Mouse (Mus musculus) embryo, embryonic 10.5 days (tissue): ENCODE measurements at regions not wholly inside any gene's neighbourhood (a gene's known extent, or its start where the extent isn't known, plus 50 kb on each side); places are given as distances from the start of the nearest gene placed in this dataset.

Experiments
- DNase-seq: peaks from one replicate; pipeline ENCODE4 v3.0.0-alpha.2; 2015; ENCODE audit warnings: low spot score

DNA sequence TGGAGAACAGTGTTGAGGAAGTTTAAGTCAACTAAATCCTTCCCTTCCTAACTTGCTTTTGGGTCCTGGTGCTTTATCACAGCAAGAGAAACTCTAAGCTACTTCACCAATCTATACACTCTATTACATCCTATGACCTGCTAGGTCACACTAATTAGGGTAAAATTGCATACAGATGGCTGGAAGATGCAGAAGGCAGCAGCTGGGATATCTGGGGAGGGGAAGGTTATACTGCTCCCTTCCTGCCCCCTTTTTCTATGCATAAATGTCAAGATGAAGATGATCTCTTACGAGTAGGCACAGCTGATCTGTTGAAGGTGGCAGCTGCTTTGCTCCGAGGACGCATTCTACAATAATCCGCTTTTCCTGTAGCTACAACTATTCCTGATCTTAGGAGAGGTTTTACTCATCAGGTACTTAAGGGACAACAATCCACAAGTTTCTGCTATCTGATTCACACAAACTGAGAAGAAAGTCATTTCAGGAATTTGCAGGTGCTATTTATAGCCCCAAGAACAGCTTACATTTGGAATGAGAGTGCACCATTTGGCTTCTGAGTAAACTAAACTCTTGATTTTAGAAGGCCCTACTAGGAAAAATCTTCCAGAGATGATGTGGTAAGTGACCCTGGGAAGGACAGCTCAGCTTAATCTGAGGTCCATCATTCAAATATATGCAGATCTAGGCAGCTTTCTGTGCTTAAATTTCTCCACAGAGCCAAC, 146.3 kb upstream of the Krr1 start:
- DNase-seq, result no peak

DNA sequence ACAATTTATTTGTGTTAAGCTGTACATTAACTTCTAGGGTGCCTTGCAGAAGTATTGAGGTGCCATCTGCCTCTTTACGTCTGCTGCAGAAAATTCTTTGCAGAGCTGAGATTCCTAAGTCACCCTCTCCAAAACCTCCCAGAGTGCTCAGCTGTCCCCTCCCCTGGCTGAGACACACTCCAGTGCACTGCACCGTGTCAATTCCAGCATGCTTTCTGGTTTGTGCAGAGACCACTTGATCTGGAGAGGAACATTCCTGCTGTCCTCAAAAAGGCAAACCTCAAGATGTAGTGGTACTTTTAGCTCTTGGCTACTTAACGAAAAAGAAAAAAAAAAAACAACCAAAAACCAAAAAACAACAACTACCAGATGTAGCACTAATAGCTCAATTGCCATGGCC, 145.2 kb upstream of the Krr1 start:
- DNase-seq, result no peak

DNA sequence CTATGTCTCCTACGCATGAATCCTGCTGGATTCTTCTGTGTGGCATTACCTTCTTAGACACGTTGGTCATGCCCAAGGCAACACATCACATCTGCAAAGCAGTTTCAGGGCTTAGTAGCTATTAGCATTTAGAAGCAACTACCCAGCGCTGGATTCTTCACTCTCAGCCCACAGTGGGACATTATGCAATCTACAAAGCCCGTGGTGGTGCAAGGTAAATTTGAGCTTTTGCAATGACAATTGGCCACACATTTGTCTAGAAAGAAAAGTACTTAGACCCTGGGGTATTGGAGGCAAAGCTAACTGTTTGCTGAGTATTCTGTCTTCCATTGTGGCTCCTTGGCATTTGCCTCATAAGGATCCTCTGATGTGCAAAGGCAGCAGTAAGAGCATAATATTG, 144.5 kb upstream of the Krr1 start:
- DNase-seq, result no peak

DNA sequence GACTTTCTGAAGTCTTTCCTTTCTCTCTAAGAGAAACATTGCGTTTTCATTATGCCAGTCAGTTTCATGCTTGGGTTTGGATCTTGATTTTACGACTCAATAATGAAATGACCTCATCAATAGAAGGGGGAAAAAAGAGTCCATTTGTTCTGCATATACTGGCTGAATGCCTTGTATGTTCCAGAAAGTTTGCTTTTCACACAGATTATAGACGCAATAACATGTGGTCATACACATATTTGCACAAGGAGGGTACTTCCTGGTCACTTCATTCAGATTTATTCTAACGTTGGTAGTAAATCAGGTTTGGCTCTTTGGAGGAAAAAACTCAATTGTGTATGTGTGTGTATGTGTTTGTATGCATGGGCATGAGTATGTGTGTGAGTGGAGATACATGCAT, 143.9 kb upstream of the Krr1 start:
- no peak for DNase-seq

DNA sequence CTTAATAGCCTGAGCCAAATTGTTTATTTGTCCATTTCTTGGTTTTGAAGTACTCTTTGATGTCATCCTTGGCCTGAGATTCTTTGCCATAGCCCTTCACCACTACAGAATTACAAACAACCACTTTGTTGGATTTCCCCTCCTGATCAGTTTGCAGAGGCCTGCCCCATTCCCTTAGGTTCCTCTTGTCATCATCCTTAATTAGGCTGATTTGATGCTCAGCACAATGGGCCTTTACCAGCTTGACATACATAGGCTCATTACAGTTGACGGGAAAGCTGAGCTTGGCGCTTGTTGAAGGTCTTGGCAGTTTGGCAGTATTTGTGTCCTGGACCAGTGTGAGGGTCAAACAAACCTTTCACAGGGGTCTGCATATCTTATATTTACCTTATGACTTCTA, 143.2 kb upstream of the Krr1 start:
- no peak for DNase-seq

DNA sequence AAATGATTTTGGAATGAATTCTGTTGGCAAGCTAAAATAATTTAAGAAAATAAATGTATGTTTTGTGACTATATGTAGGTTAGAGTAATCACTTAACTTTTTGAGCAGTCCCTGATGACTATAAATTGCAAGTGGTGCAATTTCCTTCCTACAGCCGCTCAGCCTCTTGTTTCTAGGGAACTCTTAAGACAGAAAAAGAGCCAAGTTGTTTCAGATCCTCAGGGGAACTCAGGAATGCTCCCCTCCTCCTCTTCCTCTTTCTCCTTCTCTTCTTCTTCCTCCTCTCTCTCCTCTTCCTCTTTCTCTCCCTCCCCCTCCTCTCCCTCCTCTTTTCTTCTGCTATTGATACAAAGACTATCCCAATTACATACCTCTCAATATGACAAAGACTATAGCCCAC, 141.4 kb upstream of the Krr1 start:
- DNase-seq, result no peak

DNA sequence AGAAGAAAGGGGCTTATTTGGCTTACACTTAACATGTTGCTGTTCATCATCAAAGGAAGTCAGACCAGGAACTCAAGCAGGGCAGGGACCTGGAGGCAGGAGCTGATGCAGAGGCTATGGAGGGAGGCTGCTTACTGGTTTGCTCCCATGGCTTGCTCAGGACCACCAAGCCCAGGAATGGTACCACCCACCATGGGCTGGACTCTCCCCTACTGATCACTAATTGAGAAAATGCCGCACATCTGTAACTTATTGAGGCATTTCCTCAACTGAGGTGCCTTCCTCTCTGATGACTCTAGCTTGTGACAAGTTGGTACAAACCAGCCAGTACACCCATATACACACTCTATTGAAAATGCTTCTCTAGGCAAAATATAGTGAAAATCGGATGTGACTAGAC, 138.9 kb upstream of the Krr1 start:
- no peak for DNase-seq

DNA sequence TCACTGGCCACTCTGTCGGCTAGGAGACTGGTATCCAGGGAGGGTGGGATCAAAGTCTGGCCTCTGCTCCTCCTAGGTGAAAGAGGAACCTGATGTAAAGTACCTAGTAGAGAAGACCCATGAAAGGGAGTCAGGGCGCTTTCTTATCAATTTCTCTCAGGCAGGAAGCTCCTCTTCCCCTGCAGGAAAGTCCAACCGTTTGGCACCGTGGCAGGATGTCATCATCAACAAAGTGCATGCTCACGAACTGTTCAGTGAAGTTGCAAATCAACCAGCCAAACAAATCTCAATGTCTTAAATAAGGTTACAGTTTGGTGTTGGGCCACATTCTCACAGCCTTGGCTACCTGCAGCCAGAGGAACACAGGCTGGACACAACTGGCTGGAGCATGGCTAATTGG, 138.2 kb upstream of the Krr1 start:
- DNase-seq, result no peak

DNA sequence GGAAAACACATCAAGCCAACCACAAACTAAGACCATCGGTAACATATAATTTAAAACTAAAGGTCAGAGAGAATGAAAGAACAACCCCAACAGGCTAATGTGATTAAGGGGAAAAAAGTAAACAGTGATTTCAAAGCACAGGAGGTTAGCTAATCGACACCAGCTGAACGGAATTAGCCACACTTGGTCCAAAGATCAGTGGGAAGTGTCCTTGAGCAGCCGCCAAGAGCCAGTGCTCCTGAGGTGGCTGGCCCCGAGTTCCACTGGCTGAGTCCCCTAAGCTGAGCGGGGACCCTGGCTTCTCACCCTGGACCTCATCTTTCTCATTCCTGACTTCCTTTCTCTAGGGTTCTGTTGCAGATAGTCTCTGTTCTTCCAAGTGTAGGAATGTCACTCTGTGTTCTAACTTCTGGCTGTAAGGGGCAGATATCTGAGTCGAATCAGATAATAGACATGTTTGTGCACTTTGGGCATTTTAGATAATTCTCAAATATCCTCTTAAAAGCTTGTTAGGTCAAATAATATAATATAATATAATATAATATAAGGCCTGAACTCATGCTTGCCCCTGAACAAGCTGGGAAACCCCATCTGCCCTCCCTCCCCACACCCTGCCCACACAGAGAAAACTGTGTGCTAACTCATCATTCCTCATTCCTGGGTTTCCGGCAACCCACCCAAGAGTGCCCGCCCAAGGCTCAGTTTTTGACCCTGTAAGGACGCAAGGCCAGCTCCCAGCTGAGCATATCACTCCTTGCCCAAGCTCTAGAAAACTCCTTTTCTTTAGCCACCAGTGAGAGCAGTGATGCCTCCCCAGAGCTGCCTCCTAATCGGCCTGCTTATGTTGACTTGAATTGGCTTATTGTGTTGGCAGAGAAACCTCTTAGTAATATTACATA, 137.3 kb upstream of the Krr1 start:
- DNase-seq, result peak; percentile 74

DNA sequence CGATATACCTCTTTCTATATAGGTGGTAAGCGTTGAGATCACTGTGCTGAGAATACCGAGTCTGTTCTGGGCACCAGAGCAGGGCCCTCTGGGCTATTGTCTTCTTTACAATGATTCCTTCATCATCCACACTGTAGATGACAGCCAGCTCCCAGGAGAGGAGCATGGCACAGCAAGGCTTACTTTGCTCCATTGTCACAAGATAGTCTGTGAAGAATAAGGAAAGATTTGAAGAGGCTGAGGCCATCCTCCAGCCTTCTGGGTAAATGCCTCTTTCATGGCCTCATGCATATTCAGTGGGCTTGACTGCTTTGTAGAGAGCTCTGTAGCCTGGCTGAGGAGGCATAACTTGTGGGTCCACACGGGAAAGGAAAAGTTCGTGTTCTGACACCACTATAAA, 136.3 kb upstream of the Krr1 start:
- DNase-seq, result no peak

DNA sequence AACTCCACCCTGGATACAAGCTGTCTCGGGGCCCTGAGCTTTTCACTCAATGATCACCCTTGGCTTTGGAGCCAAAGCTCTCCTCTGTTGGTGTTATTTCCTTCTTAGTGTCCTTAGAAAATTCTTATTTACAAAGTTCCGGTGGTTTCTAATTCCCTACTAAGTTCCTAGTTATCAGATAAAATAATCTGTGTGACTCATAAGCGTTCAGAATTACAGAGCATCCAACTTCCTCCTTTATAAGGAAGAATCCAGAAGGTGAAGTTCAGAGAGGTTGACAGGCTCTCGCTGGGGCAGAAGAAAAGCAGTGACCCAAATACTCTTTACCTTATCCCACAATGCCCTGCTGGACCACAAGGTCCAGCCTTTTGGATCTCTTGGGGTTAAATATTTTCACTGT, 135.7 kb upstream of the Krr1 start:
- DNase-seq, result no peak

DNA sequence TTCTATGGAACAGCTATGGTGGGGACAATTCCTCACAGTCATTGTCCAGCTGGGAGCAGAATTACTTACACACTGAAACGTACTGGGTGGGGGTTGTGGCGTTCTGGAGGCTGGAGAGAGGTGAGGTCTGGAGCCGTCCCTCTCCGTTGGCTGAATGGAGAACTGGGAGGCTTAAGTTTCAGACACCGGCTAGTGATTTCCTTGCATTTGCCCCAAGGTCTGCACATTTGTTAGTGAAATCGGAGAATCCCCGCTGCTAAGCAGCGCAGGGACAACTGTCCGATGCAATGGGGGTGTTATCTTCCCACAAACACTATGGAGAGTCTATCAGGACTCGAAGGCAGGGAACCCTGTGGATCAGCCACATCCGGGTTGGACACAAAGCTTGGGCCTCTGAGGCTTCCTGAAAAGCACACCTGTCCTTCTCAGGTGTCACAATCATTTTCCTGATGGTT, 130.1 kb upstream of the Krr1 start:
- peak; percentile 52 for DNase-seq

DNA sequence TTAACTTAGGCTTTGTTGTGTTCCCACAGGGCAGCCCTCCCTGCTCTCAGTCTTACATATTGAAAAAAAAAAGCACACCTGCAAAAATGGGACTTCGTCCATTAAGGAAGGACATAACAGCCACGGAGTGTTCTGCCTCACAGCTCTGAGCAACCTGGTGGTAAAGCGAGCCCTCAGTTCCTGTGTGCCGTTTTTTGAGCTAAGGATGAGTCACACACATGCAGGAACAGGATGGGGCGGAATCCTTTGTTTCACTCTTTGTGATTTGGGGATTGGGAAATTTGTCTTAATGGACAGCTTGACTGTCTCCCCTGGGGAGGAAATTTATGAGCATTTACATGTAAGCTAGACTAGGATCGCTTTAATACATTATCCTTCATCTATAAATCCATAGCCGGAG, 129.6 kb upstream of the Krr1 start:
- no peak for DNase-seq

DNA sequence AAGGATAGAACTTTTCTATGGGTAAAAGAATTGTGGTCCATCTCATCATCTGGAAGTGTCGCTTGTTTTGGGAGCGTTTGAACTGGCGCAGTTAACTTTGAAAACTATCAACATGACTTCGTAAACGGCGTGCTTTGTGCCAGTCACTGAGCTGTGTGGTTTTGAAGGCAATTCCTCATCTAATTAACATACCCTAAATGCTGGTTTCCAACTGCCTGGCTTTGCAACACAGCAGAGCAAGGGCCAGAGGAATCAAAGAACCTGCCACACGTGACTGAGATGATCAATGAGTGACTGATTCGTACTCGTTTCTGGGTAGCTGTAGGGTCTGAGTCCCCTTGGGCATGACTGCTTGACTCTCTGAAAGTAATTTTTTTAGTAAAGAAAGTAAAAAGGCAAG, 129.2 kb upstream of the Krr1 start:
- no peak for DNase-seq

DNA sequence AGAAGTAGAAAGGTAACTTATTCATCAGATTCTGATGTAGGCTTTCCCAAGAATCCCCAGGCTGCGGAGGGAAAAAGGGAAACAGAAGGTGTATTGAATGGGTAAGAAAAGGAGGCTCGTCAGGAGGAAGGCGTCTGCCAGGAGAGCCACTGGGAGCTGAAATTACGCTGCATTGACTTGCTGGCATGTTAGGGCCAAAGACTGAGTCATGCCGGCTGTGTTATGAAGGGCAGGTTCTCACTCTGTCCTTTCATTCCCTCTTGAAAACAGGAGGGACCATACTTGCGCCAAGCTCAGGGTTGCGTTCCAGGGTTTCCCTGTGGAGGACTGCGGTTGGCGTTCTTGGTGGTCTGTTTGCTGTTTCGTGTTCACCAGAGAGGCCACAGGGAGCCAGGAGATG, 128.3 kb upstream of the Krr1 start:
- no peak for DNase-seq

DNA sequence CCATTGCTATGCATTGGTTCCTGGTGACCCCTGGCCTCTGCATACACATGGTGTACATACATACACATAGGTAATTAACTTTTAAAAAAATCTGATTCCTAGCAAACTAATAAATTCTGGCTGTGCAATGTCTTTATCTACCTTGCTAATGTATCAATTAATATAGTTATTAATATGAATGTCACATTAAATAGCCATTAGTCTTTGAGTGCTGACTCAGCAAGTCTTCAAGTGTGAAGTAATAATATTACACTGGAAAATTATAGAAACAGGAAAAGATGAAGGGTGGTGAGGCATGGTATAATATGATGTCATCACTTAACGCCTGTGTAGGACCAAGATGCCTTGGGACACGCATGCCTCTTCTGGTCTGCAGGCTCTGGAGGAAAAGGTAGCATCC, 126.5 kb upstream of the Krr1 start:
- DNase-seq, result no peak

DNA sequence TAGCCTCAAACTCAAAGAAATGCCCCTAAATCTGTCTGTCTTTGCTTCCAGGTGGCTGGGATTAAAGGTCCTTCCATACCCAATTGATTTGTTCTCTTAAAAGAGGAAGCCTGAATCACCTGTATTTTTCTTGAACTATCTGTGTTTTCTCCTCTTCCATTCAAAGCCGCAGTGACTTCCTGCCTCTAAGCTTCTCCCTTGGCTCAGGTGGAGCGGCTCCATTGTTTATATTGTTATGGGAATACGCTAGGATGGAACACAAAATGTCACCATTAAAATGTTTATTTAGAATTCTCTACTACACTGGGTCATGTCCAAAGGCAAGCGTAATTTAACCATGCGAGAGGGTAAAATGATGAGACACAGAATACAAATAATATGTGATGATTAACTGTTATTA, 118.2 kb upstream of the Krr1 start:
- no peak for DNase-seq

DNA sequence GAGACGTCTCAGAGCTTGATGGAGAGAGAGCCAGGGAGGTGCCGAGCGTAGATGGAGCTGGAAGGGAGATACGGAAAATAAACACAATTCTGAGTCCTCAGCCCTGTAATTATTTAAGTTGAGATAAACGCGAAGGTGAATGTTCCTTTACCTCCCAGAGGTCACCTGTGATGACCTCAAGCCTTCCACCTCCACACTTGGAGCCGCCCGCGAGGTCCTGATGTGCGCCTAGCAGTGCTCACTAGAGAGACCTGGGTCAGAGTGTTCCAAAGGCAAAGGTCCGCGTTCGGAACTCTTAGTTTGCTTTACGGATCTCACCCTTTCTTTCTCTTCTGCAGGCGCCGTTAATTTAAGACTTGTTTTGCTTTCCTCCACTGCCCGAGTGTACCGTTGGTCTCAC, 117.0 kb upstream of the Krr1 start:
- DNase-seq, result no peak

DNA sequence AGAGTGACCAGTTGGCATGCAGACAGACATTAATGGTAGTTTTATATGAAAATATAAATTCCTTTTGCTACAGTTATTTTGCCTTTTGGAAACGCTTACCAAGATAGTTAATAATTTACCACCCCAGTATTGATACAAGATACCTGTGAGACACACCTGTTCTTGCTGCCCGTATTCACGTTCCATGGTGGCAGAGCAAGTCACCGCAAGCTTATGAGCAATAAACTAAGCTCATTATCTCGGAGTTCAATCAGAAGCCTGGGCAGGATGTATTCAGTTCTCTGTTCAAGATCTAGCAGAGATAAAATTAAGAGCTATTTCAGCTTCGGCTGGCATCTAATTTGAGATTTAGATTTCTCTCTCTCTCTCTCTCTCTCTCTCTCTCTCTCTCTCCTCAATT, 114.1 kb upstream of the Krr1 start:
- DNase-seq, result no peak

DNA sequence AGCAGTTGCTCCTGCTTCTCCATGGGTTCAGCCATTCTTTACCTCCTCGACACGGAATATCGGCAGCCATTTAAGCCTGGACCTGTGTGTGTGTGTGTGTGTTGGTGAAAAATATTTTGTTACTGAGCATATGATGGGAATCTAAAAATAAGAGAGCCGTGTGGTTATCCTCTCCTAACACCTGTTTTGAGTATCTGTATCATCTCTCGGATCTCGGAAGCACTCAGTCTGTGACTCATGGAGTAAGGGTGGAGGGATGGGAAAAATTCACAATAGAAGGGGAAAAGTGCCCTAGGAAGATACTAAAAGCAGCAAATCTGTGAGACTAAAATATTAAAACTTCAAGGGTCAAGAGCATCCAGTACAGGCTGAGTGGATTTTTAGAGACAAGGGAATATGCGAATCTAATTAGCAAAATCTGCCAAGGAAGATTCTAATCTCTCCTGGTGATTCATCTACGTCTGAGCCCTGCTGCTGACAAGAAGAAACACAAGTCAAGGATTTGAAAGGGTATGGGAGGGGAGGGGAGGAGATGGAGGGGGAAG, 107.1 kb upstream of the Krr1 start:
- DNase-seq, result no peak

DNA sequence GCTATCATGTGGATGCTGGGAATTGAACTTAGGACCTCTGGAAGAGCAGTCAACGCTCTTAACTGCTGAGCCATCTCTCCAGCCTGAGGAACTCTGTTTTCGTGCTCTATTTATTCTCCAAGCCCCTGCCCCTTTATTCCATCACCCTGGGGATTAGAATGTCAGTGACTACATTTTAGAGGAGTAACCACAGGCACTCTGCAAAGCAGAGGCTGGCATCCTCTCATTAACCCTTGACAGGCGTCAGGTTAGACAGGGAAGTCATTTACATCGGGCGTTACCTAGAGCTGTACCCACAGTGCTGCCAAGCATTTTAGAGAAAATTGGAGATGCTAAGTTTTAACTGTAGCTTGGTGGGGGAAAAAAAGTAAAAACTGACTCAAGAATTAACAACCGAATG, 105.4 kb upstream of the Krr1 start:
- DNase-seq, result peak; percentile 57

DNA sequence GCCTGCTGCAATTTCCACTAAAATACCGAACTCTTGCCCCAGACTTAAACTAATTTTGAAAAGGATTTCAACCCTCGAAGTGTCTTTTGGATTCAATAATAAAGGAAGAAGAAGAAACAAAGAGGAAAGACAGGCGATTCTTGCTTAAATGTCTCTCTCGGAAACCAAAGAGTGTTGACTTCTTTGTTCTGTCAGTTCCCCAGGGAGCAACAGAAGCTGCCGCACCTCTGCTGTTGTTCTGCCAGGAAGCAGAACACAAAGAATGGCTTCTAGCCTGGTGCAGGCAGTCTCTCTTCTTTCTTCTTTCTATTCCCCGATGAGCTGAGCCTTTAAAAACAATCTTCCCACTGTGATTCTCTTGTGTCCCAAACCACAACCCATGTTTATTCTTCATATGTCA, 104.9 kb upstream of the Krr1 start:
- DNase-seq, result peak; percentile 63

DNA sequence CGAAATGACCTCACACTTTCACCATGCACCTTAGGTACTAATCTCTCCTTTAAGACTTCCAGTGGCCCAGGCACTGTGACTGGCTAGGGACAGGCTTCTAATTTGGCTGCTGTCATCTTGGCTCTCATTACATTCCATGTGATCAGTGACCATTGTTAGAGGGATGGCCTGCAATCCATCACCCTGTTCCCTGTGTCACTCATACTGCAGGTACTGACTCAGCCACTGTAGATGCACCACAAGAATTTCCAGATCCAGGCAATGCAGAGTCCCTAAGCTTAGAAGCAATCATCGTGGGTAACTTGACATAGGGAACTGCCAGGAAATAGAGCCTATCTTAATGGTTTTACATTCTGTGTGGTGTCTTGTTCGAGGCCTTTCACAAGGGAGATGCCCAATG, 92.1 kb upstream of the Krr1 start:
- no peak for DNase-seq
